ENCODE assay signal across 17 mouse cellular contexts in genomic region chr8:123352118-123352517, GRCm38 (mm10). TPM values are rescaled to one million over a fixed set of nuclear protein-coding genes. Genes with fewer than 3 reads are reported as not detected.
"Had no signal": no experiment of that assay in that cellular context is flagged by ENCODE, and none has a peak within 500 bp of the region (broad histone marks: within the 10 kb centered on the region; RNA-seq: fewer than 3 reads in every experiment).

No protein-coding gene starts in this region.

- ATAC-seq: midbrain, embryonic 16.5 days had no signal

- DNase-seq: right cerebral cortex, postnatal 25 days; spleen, adult 18-20 months; thymus, adult 18-20 months; thymus, postnatal 14 days; thymus, postnatal 36 days had no signal

- H3K9me3 ChIP-seq: midbrain, embryonic 13.5 days; neural tube, embryonic 12.5 days; neural tube, embryonic 15.5 days had no signal

- H3K27ac ChIP-seq: midbrain, embryonic 13.5 days; neural tube, embryonic 12.5 days; neural tube, embryonic 15.5 days had no signal

- H3K4me2 ChIP-seq: lung, embryonic 14.5 days; midbrain, embryonic 11.5 days; midbrain, embryonic 13.5 days; neural tube, embryonic 12.5 days; neural tube, embryonic 15.5 days had no signal

- H3K9ac ChIP-seq: lung, embryonic 14.5 days; midbrain, embryonic 13.5 days; neural tube, embryonic 12.5 days; neural tube, embryonic 15.5 days had no signal

- H3K4me3 ChIP-seq: midbrain, embryonic 13.5 days; myocyte; neural tube, embryonic 12.5 days; neural tube, embryonic 15.5 days had no signal

- H3K27me3 ChIP-seq: midbrain, embryonic 13.5 days; neural tube, embryonic 12.5 days; neural tube, embryonic 15.5 days had no signal

RNA-seq across cellular contexts. Expression of gene Spire2, which starts 19.6 kb away (rescaled TPM):
- total RNA-seq: megakaryocyte, adult 5-6 weeks had no signal

RNA-seq across cellular contexts. Expression of gene Mc1r, which starts 54.8 kb away (rescaled TPM):
- total RNA-seq: megakaryocyte, adult 5-6 weeks had no signal
- polyA plus RNA-seq: liver, embryonic 16.5 days; lung, embryonic 14.5 days; lung, embryonic 16.5 days; small intestine, adult 2 months; stomach, embryonic 16.5 days had no signal
